Mouse (Mus musculus): ENCODE results near the gene Mmp10. TPM values are rescaled to one million over a fixed set of nuclear protein-coding genes. Genes with fewer than 3 reads are reported as not detected.

Gene Mmp10
- not detected in 2 replicates for polyA plus RNA-seq (2014; fragmentation: Nextera tagmentation; extraction: Ambion mirVana)

DNA sequence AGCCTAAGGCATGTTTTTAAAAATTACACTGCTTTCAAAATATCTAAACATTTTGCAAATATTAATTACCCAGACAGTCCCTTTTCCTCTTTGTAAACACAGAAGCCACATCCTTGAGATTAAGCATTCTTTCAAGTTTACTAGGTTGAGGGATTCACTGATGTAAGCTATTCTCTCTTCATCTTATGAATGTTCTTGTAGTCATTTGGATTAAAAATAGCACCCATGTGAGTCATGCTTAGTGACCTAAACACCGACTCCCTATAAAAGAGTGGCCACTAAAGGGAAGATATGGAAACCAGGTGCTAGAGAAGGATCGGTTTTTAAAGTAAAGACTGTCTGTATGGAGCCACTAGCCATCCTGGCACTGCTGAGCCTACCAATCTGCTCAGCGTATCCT is at the start of gene Mmp10:
Mmp10 (plus strand) TSS at position 302 of the 400 bp plus-strand sequence.
- no peak for ATAC-seq (ENCODE audit: low FRiP score)
- DNase-seq (ENCODE audit: low spot score, missing footprints) = no peak
- Histone ChIP-seq H3K9me3 (ENCODE audit: control insufficient read depth, low read length) (no peaks in the 10 kb centered on the region), H3K9ac (ENCODE audit: low read length) (no peak within 1 kb of the TSS), H3K4me1 (ENCODE audit: control insufficient read depth, insufficient read depth, low read length) (no peaks in the 10 kb centered on the region), H3K4me2 (no peak within 1 kb of the TSS), H3K27ac (ENCODE audit: low read depth, low read length) (no peak within 1 kb of the TSS), H3K27me3 (ENCODE audit: control insufficient read depth, insufficient read depth, low read length) (no peaks in the 10 kb centered on the region), H3K36me3 (ENCODE audit: control insufficient read depth, insufficient read depth, low read length) (no peaks in the 10 kb centered on the region), H3K4me3 (ENCODE audit: low read depth, low read length) (no peak within 1 kb of the TSS)
- 92% methylated on average over 3 of the region's 3 CpGs for WGBS

DNA sequence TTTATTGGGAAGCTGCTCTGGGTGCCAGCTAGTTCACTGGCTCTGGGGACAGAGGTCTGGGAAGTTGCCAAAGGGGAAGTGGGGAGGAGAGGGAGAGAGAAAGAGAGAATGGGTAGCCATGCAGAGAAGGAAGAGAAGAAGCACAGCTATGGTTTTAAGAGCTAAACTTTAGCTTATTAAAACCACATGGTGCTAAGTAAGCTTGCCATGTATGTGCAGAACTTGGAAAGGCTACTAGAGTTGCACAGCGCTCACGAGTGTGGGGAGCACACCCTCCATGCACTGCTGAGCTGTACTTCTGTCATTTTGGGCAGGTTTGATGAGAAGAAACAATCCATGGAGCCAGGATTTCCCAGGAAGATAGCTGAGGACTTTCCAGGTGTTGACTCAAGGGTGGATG is 48.9 kb upstream of the Mmp10 start:
- Histone ChIP-seq H3K27me3 (ENCODE audit: control insufficient read depth, insufficient read depth, low read length) (no peaks in the 10 kb centered on the region), H3K9me3 (ENCODE audit: control insufficient read depth, low read length) (no peaks in the 10 kb centered on the region), H3K36me3 (ENCODE audit: control insufficient read depth, insufficient read depth, low read length) (no peaks in the 10 kb centered on the region), H3K4me1 (ENCODE audit: control insufficient read depth, insufficient read depth, low read length) (no peaks in the 10 kb centered on the region), H3K4me2 (no peak overlapping the region), H3K4me3 (ENCODE audit: low read depth, low read length) (no peak overlapping the region), H3K9ac (ENCODE audit: low read length) (no peak overlapping the region), H3K27ac (ENCODE audit: low read depth, low read length) (no peak overlapping the region)
- DNase-seq (ENCODE audit: low spot score, missing footprints) (no peak), ATAC-seq (ENCODE audit: low FRiP score) (no peak)
- 73% methylated on average over 2 of the region's 2 CpGs for WGBS

DNA sequence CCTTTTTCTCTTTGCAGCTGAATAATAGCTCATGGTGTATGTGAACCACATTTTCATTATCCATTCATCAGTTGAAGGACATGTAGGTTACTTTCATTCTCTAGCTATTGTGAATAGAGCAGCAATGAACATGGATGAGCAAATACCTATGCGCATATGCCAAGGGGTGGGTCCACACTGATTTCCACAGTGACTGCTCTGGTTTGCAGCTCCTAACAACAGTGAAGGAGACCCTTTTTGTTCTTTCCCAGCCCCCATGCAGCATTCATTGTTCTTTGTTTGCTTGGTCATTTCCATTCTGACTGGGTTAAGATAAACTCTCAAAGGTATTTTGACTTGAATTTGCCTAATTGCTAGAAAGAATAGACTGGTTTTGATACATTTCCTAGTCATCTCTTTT is 31.9 kb upstream of the Mmp10 start:
- no peaks in the 10 kb centered on the region for H3K36me3 ChIP-seq (ENCODE audit: control insufficient read depth, insufficient read depth, low read length)
- H3K27me3 ChIP-seq (ENCODE audit: control insufficient read depth, insufficient read depth, low read length) = no peaks in the 10 kb centered on the region
- ATAC-seq (ENCODE audit: low FRiP score) (no peak), DNase-seq (ENCODE audit: low spot score, missing footprints) (no peak)
- H3K4me3 ChIP-seq (ENCODE audit: low read depth, low read length) = no peak overlapping the region
- H3K9ac ChIP-seq (ENCODE audit: low read length) = no peak overlapping the region
- H3K4me1 ChIP-seq (ENCODE audit: control insufficient read depth, insufficient read depth, low read length) = no peaks in the 10 kb centered on the region
- WGBS = 86% methylated on average over 1 of the region's 1 CpGs
- no peak overlapping the region for H3K4me2 ChIP-seq
- no peak overlapping the region for H3K27ac ChIP-seq (ENCODE audit: low read depth, low read length)
- no peaks in the 10 kb centered on the region for H3K9me3 ChIP-seq (ENCODE audit: control insufficient read depth, low read length)

DNA sequence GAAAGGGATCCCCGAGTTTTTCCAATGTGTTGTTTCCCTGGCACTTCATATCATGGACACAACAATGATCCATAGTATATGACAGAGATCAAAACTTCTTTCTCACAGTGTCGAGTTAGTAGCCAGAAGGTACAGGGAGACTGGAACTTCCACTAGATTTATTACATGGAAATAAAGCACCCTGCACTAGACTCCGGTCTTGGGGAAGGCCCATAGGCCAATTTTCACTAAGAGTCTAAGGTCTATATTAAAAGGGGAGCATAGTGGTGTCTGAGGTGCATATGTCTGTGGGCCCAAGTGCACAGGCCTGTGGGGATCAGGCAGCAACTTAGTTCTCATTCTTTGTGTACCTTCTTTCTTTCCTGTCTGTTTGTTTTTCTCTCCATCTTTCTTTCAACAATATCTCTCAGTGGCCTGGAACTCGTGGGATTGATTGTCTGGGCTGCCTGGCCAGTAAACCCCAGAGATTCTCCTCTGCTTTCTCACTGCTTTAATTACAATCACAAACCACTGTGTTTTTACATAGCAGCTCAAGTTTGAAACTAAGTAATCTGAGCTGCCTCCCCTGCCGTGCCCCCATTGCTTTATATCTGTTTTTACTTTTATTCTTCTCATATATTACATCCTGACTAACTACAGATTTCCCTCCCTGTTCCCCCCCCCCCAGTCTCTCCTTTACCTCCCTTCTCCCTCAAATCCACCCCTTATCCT is 18.3 kb upstream of the Mmp10 start:
- Histone ChIP-seq H3K9ac (ENCODE audit: low read length) (no peak overlapping the region), H3K4me2 (no peak overlapping the region), H3K4me1 (ENCODE audit: control insufficient read depth, insufficient read depth, low read length) (no peaks in the 10 kb centered on the region), H3K27me3 (ENCODE audit: control insufficient read depth, insufficient read depth, low read length) (no peaks in the 10 kb centered on the region), H3K4me3 (ENCODE audit: low read depth, low read length) (no peak overlapping the region), H3K27ac (ENCODE audit: low read depth, low read length) (no peak overlapping the region), H3K9me3 (ENCODE audit: control insufficient read depth, low read length) (no peaks in the 10 kb centered on the region), H3K36me3 (ENCODE audit: control insufficient read depth, insufficient read depth, low read length) (no peaks in the 10 kb centered on the region)
- ATAC-seq (ENCODE audit: low FRiP score) (no peak), DNase-seq (ENCODE audit: low spot score, missing footprints) (peak; percentile 79)
- 70% methylated on average over 5 of the region's 5 CpGs for WGBS

DNA sequence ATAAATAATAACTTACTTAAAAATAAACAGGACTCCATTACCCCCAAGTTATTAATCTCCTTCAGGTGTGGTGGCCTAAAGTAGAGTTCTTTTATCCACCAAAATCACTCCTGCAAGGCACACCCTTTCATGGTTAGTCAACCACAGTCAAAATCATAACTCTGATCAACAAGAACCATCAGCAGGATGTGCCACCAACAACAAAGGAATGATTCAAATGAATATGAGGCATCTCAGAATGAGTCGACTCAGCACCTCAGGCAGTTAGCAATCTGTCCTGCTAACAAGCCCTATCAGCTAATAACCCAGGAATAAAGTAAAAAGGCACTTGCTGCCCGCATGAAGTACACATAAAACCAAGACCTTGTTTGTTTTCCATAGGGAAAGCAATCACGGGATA is 1.0 kb upstream of the Mmp10 start:
- DNase-seq (ENCODE audit: low spot score, missing footprints) = no peak
- Histone ChIP-seq H3K4me3 (ENCODE audit: low read depth, low read length) (no peak overlapping the region), H3K4me2 (no peak overlapping the region), H3K9ac (ENCODE audit: low read length) (no peak overlapping the region), H3K36me3 (ENCODE audit: control insufficient read depth, insufficient read depth, low read length) (no peaks in the 10 kb centered on the region), H3K27me3 (ENCODE audit: control insufficient read depth, insufficient read depth, low read length) (no peaks in the 10 kb centered on the region), H3K9me3 (ENCODE audit: control insufficient read depth, low read length) (no peaks in the 10 kb centered on the region), H3K4me1 (ENCODE audit: control insufficient read depth, insufficient read depth, low read length) (no peaks in the 10 kb centered on the region), H3K27ac (ENCODE audit: low read depth, low read length) (no peak overlapping the region)
- ATAC-seq (ENCODE audit: low FRiP score) = no peak
- 92% methylated on average over 3 of the region's 3 CpGs for WGBS

DNA sequence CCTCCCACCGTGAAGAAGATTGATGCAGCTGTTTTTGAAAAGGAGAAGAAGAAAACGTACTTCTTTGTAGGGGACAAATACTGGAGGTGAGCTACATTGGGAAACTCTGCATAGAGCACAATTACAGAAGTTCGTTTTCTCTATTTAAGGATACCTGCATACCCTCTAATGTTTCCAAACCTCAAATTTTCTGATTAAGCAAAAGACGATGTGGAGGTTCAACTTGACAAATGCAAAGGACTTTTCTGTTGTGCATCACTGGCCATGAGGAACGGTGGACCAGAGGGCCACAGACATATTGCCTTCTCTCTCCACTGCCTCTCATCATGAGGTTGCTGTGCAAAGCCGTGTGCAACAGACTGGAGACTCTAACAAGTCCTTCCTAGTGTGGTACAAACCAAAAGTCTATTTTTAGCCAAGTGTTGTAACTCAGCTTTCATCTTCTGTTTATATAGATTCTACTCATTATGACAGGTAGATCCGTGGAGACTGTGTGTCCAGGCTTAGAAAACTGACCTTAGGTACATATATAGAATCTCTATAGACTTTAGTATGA is 5.2 kb downstream of the Mmp10 start:
- no peaks in the 10 kb centered on the region for H3K36me3 ChIP-seq (ENCODE audit: control insufficient read depth, insufficient read depth, low read length)
- ATAC-seq (ENCODE audit: low FRiP score) (no peak), DNase-seq (ENCODE audit: low spot score, missing footprints) (no peak)
- H3K27ac ChIP-seq (ENCODE audit: low read depth, low read length) = no peak overlapping the region
- no peaks in the 10 kb centered on the region for H3K27me3 ChIP-seq (ENCODE audit: control insufficient read depth, insufficient read depth, low read length)
- no peak overlapping the region for H3K4me3 ChIP-seq (ENCODE audit: low read depth, low read length)
- 82% methylated on average over 7 of the region's 7 CpGs for WGBS
- no peaks in the 10 kb centered on the region for H3K4me1 ChIP-seq (ENCODE audit: control insufficient read depth, insufficient read depth, low read length)
- H3K9ac ChIP-seq (ENCODE audit: low read length) = no peak overlapping the region
- H3K4me2 ChIP-seq = no peak overlapping the region
- no peaks in the 10 kb centered on the region for H3K9me3 ChIP-seq (ENCODE audit: control insufficient read depth, low read length)

DNA sequence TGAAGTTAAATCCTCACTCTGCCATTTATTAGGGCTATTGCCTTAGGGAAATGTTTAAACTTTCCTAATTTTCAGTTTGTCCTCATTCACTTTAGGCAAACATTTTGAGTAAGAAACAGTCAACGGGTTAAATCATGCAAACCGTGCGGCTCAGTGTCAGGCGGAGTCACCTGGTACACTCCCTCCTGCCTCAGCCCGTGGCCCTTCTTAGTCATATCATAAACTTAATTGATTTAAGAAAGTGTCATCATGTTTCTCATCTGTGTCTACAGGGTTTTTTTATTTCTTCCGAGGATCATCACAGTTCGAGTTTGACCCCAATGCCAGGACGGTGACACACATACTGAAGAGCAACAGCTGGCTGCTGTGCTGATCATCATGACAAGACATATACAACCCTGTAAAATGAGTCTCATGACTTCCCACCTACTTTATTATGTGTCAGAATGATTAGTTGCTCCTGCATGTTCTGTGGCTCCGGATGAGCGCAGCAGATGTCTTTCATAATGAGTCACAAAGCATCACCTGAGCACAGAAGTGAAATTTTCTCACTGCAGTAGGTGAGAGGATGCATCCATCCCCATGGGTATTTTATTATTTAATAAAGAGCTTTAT is 7.6 kb downstream of the Mmp10 start:
- Histone ChIP-seq H3K4me2 (no peak overlapping the region), H3K27me3 (ENCODE audit: control insufficient read depth, insufficient read depth, low read length) (no peaks in the 10 kb centered on the region), H3K4me3 (ENCODE audit: low read depth, low read length) (no peak overlapping the region), H3K9ac (ENCODE audit: low read length) (no peak overlapping the region), H3K9me3 (ENCODE audit: control insufficient read depth, low read length) (no peaks in the 10 kb centered on the region), H3K4me1 (ENCODE audit: control insufficient read depth, insufficient read depth, low read length) (no peaks in the 10 kb centered on the region), H3K27ac (ENCODE audit: low read depth, low read length) (no peak overlapping the region), H3K36me3 (ENCODE audit: control insufficient read depth, insufficient read depth, low read length) (no peaks in the 10 kb centered on the region)
- 93% methylated on average over 10 of the region's 10 CpGs for WGBS
- ATAC-seq (ENCODE audit: low FRiP score) = no peak
- no peak for DNase-seq (ENCODE audit: low spot score, missing footprints)

DNA sequence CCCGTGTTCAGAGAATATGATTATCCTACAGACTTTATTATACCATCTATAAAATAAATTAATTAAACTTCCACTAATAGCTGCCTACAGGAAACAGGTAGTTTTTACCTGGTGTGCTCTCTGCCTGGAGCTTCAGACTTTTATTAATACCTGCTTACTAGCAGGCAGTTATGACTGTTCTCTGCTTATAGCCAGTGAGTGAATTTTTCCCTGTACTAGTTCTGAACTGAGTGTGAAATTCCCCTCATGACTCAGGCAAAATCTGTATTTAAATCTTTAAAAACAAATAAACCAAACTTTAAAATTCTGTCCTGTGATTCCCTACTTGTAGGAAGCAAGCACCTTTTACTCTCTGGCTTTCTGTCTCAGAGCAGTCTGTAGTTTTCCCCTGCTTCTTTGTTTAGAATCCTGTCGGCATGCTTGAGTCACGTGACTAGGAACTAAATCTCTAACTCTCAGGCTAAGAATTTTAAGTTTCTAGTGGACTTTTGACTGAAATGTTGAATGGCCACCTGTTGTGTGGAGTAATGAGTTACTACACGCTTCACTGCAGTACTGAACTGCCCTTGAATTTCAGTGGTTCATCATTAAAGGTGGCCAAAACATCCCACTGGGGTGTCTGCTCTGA is 15.9 kb downstream of the Mmp10 start:
- no peak for ATAC-seq (ENCODE audit: low FRiP score)
- H3K9ac ChIP-seq (ENCODE audit: low read length) = no peak overlapping the region
- H3K4me3 ChIP-seq (ENCODE audit: low read depth, low read length) = no peak overlapping the region
- no peaks in the 10 kb centered on the region for H3K9me3 ChIP-seq (ENCODE audit: control insufficient read depth, low read length)
- no peaks in the 10 kb centered on the region for H3K27me3 ChIP-seq (ENCODE audit: control insufficient read depth, insufficient read depth, low read length)
- 58% methylated on average over 4 of the region's 4 CpGs for WGBS
- DNase-seq (ENCODE audit: low spot score, missing footprints) = no peak
- H3K36me3 ChIP-seq (ENCODE audit: control insufficient read depth, insufficient read depth, low read length) = no peaks in the 10 kb centered on the region
- H3K4me1 ChIP-seq (ENCODE audit: control insufficient read depth, insufficient read depth, low read length) = no peaks in the 10 kb centered on the region
- H3K4me2 ChIP-seq = no peak overlapping the region
- H3K27ac ChIP-seq (ENCODE audit: low read depth, low read length) = no peak overlapping the region

DNA sequence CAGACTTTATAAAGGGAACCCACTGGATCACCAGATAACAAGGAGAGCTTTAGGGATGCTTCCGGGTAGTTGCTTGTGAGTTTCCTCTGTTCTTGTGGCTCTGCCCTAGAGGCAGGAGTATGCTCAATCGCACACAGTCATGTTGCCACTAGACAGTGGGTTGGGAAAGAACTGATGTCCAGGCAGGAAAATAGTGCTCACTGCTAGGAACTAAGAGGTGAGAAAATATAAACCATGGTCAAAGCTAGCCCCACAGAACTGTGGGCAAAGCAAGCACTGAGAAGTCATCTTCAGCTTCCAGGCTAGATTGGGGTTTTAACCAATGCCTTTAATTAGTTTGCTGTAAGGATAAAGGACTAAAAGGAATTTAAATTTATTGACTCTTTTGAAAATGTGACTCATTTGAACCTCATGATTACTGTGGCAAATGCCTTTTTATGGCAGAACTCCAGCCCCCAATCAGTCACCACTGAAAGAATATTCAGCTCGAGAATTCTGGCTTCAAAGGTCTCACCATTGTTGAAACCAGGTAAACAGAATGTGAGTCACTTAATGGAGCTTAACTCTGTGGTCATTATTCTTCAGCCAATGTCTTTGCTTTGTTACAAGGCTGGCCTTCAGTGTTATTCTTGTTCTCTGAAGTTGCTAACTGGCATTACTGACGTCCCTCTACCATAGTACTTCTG is 24.2 kb downstream of the Mmp10 start:
- no peak overlapping the region for H3K9ac ChIP-seq (ENCODE audit: low read length)
- H3K27me3 ChIP-seq (ENCODE audit: control insufficient read depth, insufficient read depth, low read length) = no peaks in the 10 kb centered on the region
- DNase-seq (ENCODE audit: low spot score, missing footprints) = no peak
- H3K4me2 ChIP-seq = no peak overlapping the region
- no peak overlapping the region for H3K4me3 ChIP-seq (ENCODE audit: low read depth, low read length)
- no peaks in the 10 kb centered on the region for H3K9me3 ChIP-seq (ENCODE audit: control insufficient read depth, low read length)
- 73% methylated on average over 4 of the region's 4 CpGs for WGBS
- no peaks in the 10 kb centered on the region for H3K4me1 ChIP-seq (ENCODE audit: control insufficient read depth, insufficient read depth, low read length)
- no peak overlapping the region for H3K27ac ChIP-seq (ENCODE audit: low read depth, low read length)
- no peak for ATAC-seq (ENCODE audit: low FRiP score)
- no peaks in the 10 kb centered on the region for H3K36me3 ChIP-seq (ENCODE audit: control insufficient read depth, insufficient read depth, low read length)

Measured in midbrain, embryonic 11.5 days (tissue).